Mouse (Mus musculus) brain, embryonic 14.5 days (tissue): ENCODE measurements around the gene Magel2.

ENCODE experiments used
- CTCF ChIP-seq: fragments of 200-500 bp; IDR thresholded peaks from 2 replicates; pipeline ENCODE4 v1.5.1; 2012; ENCODE audit warnings: inconsistent platforms, mild to moderate bottlenecking, moderate library complexity, borderline replicate concordance; ENCODE audit not compliant: insufficient read depth, insufficient read length; ENCODE audit errors: extremely low read depth
- POLR2A ChIP-seq: fragments of 200-500 bp; IDR thresholded peaks from 2 replicates; pipeline ENCODE4 v1.6.1; 2012; ENCODE audit warnings: mild to moderate bottlenecking, inconsistent platforms, borderline replicate concordance; ENCODE audit not compliant: poor library complexity, insufficient read depth, insufficient read length, severe bottlenecking; ENCODE audit errors: extremely low read depth

- TF ChIP-seq CTCF: peak; percentile 68; the same call in 1 of the 2 replicates
- TF ChIP-seq POLR2A: no peak
These were observed 5.6 kb downstream of the Magel2 start for GRCm38 (mm10) chr7:62382391-62382790.
